Mouse (Mus musculus): ENCODE data around the gene Zfp345. TPM values are rescaled to one million over a fixed set of nuclear protein-coding genes. Genes with fewer than 3 reads are reported as not detected.
"Not testable (repeated sequence)": the region's sequence is repeated elsewhere in the genome, so short reads cannot be mapped to it uniquely, and the experiment has no call there.

Gene Zfp345
- total RNA-seq (2021) = under 1 TPM; 0.16 to 0.30 TPM

DNA sequence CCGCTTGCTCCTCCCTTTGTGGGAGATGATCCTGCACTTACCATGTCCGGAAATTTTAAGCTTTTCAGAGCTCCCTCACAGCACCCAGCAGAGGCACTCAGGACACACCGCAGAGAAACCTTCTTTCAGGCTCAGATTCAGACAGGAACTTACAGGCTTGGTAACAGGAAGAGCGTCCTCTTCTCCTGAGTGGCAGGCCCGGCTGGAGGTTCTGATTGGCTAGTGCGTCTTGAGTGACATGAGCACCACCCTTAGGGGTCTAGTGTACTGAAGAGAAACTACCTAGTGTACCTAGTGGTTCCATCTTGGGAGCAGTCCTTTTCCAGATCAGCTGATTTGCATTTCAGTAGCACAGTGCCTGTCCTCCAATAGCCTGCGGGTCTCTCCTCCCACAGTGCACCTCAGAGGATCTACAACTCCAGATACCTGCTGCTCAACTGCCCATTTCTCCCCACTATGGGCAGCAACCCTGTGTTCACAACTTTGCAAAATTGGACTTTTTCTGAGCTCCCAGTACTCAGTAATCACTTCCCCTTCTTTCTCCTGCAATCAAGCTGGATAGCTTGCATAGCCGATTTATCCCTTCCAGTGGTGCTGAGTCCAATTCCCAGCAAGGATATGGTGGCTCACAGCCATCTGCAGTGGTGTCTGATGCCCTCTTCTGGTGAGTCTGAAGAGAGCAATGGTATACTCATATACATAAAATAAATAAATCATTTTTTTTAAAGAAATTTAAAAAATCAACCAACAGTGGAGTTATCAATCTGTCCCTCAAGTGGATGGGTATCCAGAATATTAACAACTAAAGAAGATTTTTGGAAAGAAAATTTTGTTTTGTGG lies at the start of gene Zfp345:
Gene Zfp345 (minus strand): TSS at position 153 of the 840 bp plus-strand sequence.
- DNase-seq (ENCODE audit: low spot score in 2 of 2); intact Hi-C loops (cut with DNase I): not testable (repeated sequence)

DNA sequence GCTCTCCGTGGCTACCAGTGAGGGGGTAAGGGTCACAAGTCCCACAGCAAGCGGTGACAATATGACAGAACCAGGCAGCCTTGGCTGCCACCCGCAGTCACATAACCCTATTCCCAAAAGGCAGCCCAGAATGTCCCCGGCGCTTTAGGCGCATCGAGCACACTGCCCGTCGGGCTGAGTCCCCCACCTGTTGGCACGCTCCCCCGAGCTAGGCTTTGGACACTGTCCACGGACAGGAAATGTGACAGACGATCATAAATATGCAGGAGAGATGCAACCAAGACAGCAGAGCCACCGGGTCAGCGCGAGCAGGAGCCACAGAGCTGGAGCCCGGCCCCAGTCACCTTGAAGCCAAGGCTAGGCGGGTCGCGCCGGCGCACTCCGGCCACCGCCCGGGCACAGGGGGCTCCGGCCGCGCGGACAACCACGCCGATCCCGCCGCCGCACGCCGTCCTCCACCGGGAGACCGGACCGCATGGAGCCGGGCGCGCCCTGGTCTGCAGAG lies 40.9 kb upstream of the Zfp345 start:
- intact Hi-C loops (cut with DNase I) = no loop called here
- no peak for DNase-seq (ENCODE audit: low spot score in 2 of 2)

DNA sequence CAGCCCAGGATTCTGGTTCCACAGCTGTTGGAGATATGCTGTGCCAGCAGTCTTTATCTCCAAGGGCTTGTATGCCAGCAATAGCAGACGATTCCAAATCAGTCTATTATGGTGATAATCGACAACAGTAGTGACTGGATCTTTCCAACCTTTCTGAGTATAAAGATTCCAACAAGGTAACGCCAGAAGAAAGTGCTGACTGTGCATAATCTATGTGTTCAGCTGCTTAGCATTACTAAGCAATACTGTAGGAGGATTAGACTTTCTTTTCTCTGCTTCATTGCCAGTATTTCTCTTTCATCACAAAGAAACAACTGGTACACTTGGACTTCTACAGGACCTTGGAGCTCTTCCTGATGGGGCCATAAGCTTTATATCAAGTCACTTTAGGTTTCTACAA lies 27.9 kb upstream of the Zfp345 start:
- intact Hi-C loops (cut with DNase I) = no loop called here
- no peak for DNase-seq (ENCODE audit: low spot score in 2 of 2)

DNA sequence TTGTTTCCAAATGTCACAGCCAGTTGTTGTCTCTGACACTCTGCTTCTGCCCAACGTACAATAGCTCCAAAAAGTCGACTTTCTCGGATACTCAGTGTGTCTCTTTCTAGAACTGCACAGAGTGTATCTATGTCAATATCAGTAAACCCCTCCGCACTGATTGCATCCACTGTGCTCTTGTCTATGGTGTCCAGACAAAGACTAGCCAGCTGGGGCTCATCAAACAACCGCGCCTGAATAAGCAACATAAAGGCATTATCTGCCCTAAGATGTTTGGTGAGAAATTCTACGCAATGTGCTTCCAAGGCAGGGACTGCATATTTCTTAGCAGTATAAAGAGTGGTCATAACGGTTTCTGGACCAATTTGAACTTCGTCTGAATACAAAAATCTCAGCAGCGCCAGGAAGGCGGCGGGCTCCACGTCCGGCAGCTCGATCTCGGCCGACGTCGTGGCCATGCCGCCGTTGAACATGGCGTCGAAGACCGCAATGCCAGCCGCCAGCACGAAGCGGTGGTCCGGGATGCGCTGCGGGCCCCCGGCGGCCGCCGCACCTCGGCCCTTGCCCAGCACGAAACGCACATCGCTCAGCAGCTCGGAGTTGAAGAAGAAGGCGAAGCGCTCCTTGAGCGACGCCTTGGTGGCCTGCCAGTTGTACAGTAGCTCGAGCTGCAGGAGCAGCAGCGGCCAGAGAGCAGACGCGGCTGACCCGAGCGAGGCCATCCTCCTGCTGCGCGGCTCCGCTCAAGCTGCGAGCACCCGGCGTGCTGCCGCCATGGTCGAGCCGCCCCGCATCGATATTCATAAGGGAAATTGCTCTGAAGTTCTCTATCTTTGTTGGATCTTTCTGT lies 15.5 kb upstream of the Zfp345 start:
- DNase-seq (ENCODE audit: low spot score in 2 of 2); intact Hi-C loops (cut with DNase I): not testable (repeated sequence)

DNA sequence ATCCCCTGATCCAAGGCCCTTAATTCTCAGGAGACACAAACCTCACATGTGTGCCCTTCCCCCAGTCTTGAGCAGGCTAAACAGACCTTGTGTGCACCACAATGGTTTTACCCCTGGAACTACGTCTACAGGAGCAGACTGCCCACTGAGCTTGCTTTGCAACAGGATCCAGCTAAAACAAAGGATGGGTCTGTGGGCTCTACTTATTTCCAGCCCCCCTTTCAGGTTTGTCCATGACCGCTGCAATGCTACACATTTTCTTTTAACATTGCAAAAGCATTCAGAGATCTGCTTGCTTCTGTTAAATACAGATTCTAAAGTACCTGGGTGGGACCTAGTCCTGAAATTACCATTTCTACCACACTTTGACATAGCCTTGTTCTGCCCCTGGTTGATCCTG lies 8.1 kb upstream of the Zfp345 start:
- intact Hi-C loops (cut with DNase I) = no loop called here
- DNase-seq (ENCODE audit: low spot score in 2 of 2) = no peak

DNA sequence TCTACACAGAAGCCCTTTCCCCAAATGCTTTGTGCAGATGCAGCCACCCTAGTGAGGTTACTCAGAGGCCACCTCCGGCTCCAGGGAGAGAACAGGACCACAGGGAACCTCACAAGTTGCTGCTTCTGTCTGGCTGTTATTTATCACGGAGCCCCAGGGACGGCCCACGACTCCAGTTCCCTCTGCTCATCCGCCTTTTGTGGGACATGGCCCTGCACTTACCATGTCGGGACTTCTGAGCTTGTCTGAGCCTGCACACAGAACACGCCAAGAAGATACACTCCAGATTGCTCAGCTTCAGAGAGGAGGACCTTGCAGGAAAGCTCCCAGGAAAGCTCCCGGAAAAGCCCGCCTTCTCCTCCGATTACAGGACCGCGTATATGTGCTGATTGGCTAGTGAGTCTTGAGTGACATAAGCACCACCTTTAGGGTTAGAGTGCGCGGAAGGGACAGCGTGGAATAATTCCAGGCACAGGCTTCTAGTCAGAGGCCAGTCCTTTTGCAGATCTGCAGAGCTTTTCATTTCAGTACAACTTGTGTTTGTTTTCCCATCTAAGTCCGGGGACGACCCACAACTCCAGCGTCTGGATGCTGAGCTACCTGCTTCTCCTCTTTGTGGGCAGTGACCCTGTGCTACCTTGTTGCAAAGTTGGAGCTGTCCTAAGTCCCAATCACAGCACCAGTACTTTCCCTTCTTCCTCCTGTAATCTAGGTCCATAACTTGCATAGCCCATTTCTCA lies 33.5 kb downstream of the Zfp345 start, which contains the start of gene Zfp442:
Gene Zfp442 (minus strand): TSS at position 307 of the 740 bp plus-strand sequence.
- peak; percentile 70 to 82 for DNase-seq (ENCODE audit: low spot score in 2 of 2)
- intact Hi-C loops (cut with DNase I) = loop anchor here (5.0 kb wide), 1 partner anchor 234 kb away; the partner anchor contains the start of gene Zfp937

DNA sequence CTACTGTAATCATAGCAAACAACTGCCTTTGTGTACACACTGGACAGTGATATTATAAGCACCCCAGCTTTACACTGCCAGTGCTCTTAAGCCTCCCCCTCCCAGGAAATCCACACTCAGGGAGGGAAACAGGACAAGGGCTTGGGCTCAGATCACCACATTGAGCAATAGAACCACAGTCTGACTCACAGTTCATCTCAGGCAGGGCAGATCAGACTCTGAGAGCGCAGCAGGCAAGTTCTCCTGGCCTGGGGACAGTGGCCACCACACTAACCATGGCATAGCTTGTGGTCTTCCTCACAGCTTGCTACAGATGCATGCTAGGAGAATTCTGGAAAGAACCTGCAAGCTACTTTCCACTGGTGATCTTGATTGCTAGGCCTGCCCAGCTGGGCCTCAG lies 45.8 kb downstream of the Zfp345 start:
- intact Hi-C loops (cut with DNase I); DNase-seq (ENCODE audit: low spot score in 2 of 2): not testable (repeated sequence)

Other genes starting within 250 kb of the Zfp345 start
- 1 to 10 TPM; 7.7 to 8.2 TPM for gene Gm21994, start 229.5 kb downstream of the Zfp345 start, total RNA-seq (2021)
- under 1 TPM; 0.23 to 0.32 TPM for gene Gm14124, start 227.6 kb downstream of the Zfp345 start, total RNA-seq (2021)
- gene Gm10130, start 161.4 kb downstream of the Zfp345 start, total RNA-seq (2021) = 1 to 10 TPM in 1 of 2 experiments, not detected in 1; 2.7 TPM
- gene 3300002I08Rik, start 122.3 kb downstream of the Zfp345 start, total RNA-seq (2021) = 1 to 10 TPM; 6.6 to 8.9 TPM
- gene Zfp442, start 33.6 kb downstream of the Zfp345 start, total RNA-seq (2021) = 1 to 10 TPM; 7.3 to 7.9 TPM
- not detected for gene Cst7, start 85.3 kb upstream of the Zfp345 start, total RNA-seq (2021)
- gene Apmap, start 123.5 kb upstream of the Zfp345 start, total RNA-seq (2021) = 10 to 100 TPM; 54.3 to 57.0 TPM
- gene Acss1, start 183.4 kb upstream of the Zfp345 start, total RNA-seq (2021) = 10 to 100 TPM; 16.5 to 20.4 TPM
- not detected for gene Vsx1, start 204.3 kb upstream of the Zfp345 start, total RNA-seq (2021)